Mouse (Mus musculus): Measurements from ENCODE around the gene Olfr460.

GRCm38 (mm10) chr6:40607431-40607830, 38.1 kb downstream of the Olfr460 start:
- no peak for TF ChIP-seq CTCF (IDR thresholded peaks at IDR 0.05; ENCODE audit: borderline replicate concordance, insufficient read depth, low read depth, low read length)
- TF ChIP-seq POLR2A (IDR thresholded peaks at IDR 0.05; ENCODE audit: borderline replicate concordance, insufficient read depth, low read length), result no peak
